Mouse (Mus musculus) forelimb bud, embryonic 11.5 days (tissue): Measurements from ENCODE around the gene Rhbdd2.
"Not testable (repeated sequence)": the region's sequence is repeated elsewhere in the genome, so short reads cannot be mapped to it uniquely, and the experiment has no call there.

Experiments
- DNase-seq: peaks from one replicate; pipeline ENCODE4 v3.0.0-alpha.2; 2012; ENCODE audit warnings: low read depth, low spot score

Rhbdd2 gene

DNA sequence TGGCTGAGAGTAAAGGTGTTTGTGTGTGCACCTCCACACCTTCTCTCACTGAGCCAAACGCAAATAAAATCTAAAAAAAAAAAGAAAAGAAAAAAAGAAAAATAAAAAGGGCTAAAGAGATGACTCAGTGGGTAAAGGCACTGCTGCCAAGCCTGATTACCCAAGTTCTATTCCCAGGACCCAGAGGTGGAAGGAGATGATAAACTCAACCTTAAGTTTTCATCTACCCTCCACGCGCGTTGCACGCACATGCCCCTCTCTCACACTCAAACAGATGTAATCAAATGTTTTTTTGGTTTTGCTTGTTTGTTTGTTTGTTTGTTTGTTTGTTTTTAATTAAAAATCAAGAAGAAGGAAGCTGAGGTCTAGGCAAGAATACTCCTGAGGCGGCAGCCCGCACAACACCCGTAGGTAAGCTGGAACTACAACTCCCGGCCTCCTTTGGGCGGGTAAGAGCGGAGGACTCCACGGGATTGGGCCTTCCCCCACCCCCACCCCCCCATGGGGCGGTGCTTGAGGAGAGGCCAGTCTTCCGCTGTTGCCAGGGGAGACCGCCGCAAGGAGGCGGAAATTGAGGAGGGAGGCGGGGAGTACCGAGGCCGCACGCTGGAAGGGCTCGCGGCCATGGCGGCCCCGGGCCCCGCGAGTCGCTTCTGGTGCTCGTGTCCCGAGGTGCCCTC, at the start of gene Rhbdd2:
Gene Rhbdd2, plus strand, starts transcription at position 502 of the 680 bp plus-strand sequence.
- peak; percentile 98 for DNase-seq

- DNase-seq: no peak
Observed at GRCm38 (mm10) chr5:135585691-135586090, 46.7 kb upstream of the Rhbdd2 start.

DNA sequence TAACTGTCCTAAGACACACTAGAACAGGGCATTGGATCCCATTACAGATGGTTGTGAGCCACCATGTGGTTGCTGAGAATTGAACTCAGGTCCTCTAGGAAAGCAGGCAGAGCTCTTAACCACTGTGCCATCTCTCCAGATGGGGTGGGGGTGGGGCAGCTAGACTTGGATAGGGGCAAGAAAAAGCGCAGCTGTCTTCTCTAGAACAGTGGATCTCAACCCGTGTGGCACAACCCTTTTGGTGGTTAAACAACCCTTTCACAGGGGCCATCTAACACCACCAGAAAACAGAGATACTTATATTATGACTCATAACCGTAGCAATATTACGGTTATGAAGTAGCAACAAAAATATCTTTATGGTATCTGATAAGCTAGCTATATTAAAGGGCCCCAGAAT, 44.7 kb upstream of the Rhbdd2 start:
- DNase-seq: no peak

GRCm38 (mm10) chr5:135589996-135590784, 42.2 kb upstream of the Rhbdd2 start:
- no peak for DNase-seq

GRCm38 (mm10) chr5:135604643-135605042, 27.8 kb upstream of the Rhbdd2 start:
- not testable (repeated sequence) for DNase-seq

DNA sequence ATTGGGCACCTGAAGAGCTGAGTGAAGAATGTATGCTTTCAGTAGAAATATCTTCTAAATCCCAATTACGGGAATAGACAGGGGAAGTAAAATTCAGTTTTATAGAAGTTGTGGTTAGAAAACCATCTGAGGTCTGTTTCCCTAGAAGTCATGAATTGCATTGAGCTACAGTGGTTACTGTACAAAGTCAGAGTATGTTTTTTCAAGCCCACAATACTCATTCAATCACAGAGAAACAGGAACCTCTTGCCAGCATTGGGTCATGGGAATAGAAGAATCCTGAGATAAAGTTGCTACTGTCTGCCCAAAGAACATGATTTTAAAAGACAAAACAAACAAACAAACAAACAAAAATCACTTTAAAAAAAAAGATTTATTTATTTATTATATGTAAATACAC, 25.7 kb upstream of the Rhbdd2 start:
- not testable (repeated sequence) for DNase-seq

DNA sequence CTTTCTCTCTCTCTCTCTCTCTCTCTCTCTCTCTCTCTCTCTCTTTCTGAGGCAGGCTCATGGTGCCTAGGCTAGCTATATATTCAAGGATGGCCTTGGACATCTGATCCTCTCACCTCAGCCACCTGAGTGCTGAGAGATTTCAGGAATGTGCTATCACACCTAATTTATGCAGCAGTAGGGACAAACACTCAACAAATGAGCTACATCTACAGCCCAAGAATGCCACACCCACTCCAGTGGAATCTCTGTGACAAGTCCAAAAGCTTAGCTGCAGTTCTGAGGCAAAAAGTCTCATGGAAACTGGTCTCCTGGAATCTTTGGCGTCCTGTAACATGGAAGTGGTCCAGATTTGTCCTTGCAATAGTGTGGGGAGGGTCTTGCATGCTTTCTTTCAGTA, 24.8 kb upstream of the Rhbdd2 start:
- no peak for DNase-seq

- no peak for DNase-seq
Observed at GRCm38 (mm10) chr5:135609794-135610193, 22.6 kb upstream of the Rhbdd2 start.

DNA sequence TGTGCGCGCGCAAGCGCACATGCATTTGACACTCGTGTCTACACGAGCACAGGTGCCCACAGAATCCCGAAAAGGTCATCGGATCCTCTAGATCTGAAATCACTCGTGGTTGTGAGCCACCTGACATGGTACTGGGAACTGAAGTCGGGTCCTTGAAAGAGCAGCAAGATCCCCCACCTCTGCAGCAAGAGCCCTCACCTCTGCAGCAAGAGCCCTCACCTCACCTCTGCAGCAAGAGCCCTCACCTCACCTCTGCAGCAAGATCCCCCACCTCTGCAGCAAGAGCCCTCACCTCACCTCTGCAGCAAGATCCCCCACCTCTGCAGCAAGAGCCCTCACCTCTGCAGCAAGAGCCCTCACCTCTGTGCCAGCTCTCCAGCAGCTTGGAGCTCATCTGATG, 12.7 kb upstream of the Rhbdd2 start:
- not testable (repeated sequence) for DNase-seq

GRCm38 (mm10) chr5:135620526-135620925, 11.9 kb upstream of the Rhbdd2 start:
- DNase-seq: no peak

DNA sequence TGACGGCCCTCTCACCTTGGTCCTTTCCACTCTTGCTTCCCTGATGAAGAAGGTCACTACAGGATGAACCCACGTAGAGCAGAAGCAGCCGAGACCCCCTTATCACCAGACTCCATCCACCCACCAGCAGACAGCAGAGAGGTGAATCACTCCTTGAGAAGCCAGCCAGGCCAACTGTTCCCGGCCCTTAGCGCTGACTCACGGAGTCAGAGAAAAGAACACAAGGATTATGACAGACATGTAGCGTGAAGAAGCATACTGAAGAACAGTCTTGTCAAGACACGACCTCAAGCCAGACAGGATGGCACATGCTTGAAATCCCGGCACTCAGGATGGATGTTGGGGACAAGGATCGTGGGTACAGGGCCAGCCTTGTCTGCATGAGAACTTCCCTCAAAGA, 10.7 kb upstream of the Rhbdd2 start:
- DNase-seq: no peak

DNA sequence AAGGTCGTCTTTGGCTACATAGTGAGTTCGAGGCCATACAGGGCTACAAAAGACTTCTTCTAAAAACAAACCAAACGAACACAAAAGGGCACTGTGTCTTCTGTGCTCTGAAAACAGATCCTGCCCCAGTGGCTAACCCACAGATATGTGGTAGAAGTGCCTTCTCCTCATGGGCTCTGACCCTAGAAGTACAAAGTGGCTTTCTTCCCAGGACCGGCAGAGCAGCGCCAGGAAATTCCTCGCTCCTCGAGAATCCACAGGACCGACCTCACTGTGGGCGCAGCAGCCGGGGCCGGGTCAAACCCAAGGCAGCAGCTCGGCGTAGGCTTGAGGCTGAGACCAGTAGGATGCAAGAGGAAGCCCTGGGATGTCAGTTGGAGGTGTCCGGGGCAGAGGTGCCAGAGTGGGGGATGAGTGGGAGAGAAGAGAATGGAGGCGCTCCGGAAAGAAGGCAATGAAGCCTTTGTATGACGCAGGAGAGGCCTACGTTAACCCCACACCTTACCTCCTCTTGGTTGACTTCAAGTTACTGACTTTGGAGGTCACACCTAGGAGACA, 9.3 kb upstream of the Rhbdd2 start:
- no peak for DNase-seq

- no peak for DNase-seq
Observed at GRCm38 (mm10) chr5:135628916-135629315, 3.5 kb upstream of the Rhbdd2 start.

DNA sequence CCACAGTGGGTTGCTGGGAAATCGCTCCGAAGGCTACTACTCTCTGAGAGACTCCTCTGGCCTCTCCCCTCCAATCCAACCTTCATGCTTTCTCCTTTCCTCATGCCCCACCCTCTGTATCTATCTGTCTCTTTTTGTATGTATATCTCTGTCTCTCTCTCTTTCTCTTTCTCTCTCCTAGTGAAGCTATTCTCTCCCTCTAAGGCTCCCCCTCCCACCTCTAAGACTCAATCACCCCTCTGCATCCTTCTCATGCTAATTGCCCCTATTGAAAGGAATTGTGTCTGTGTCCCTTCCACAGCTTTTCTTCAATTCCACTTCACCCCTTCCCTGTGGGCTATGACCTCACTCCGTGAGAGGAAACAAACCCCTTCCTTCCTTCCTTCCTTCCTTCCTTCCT, 3.0 kb upstream of the Rhbdd2 start:
- no peak for DNase-seq

DNA sequence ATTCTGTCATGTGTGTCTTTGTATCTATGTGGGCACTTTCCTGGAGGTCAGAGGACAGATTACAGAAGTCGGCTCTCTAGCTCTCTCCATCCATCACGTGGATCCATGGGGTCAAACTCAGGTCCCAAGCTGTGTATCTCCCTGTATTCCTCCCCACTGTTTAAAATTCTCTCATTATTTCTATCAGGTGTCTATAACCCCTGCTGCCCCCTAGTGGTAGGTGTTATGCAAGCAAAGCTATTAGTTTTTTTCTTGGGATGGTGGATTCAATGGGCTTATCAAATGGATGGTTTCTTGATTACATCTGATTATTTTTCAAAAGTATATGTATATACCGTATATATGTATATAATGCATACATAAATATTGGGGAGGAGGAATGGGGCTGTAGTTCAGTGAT, 1.8 kb upstream of the Rhbdd2 start:
- peak; percentile 60 for DNase-seq

DNA sequence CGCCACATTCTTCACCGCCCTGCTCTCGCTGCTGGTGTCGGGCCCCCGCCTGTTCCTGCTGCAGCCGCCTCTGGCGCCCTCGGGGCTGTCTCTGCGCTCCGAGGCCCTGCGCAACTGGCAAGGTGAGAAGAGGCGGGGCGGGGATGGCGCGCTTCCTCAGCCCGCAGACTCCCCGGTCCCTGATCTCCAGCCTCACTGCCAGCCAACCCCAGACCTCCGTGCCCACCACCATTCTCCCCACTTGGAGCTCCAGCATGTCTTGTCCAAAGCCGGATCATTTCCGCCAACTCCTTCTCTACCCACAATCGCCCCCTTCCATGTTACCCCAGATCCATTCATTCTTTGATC, 353 bp downstream of the Rhbdd2 start:
- DNase-seq: no peak

GRCm38 (mm10) chr5:135639760-135640458, 7.5 kb downstream of the Rhbdd2 start:
- DNase-seq: no peak

DNA sequence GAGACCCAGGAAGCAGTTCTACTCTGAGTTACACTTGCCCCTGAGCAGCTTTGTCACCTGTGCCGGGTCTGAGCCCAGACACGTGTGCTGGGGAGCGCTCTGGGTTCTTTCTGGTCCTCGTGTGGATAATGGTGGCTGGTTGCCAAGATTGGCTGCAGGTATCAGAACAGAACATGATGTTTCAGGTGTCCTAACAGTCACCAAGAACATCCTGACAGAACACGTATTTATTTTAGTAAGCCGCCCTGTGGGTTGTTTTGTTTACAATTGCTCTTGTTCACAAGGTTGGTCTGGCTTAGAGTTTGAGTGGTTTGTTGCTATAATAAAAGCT, 8.0 kb downstream of the Rhbdd2 start:
- DNase-seq: no peak

DNA sequence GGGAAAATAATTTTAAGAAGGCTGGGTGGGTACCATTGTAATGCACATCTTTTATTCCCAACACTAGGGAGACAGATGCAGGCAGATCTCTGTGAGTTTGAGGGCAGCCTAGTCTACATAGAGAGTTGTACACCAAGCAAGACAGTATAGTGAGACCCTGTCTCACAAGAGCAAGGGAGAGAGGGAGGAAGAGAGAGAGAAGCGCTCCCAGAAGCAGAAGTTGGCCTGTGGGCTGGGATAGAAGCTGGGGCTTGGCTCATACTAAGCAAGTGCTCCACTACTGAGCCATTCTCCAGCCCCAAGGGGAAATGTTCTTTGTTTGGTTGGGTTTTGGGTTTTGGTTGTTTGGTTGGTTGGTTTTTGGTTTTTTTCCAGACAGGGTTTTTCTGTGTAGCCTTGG, 8.6 kb downstream of the Rhbdd2 start:
- no peak for DNase-seq

GRCm38 (mm10) chr5:135642686-135643551, 10.5 kb downstream of the Rhbdd2 start:
- no peak for DNase-seq

DNA sequence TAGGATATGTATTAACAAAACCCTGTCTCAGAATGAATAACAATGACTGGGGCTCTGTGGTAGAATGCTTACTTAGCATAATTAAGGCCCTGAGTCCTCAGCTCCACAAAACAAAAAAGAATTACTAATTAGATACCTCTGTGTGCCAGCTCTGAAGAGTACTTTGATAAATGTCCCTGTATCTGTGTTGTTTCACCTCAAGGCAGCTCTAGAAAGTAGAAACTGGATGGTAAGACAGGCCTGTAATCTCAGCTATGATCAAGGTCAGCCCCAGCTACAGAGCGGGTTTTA, 11.1 kb downstream of the Rhbdd2 start:
- no peak for DNase-seq

DNA sequence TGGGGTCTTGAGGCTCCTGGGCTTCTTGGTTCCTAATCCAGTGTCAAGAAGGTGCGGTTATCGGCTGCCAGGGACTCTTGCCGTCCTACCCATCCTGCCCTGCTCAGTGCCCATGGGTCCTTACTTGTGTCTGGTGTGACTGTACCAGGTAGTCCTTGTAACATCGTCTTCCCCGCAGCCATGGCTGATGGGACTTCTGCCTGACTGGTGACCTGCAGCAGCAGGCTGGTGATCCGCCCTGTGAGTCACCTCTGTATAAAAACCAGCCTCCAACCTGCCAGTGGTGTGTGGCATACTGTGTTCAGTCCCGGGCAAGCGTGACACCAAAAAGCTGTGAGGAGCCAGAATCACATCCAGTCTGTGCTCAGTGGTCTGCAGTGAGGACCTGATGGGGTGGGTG, 11.5 kb downstream of the Rhbdd2 start:
- no peak for DNase-seq
